Mouse (Mus musculus): ENCODE data around the gene Tex13a. TPM values are rescaled to one million over a fixed set of nuclear protein-coding genes. Genes with fewer than 3 reads are reported as not detected.

Tex13a gene
- not detected for total RNA-seq (2021)
- long read RNA-seq, experiment 1: 0 reads
- long read RNA-seq, experiment 2: 0 reads

GRCm38 (mm10) chrX:138209480-138209879, at the start of gene Tex13a:
Gene Tex13a (minus strand): TSS chrX:138209580.
- no peak for DNase-seq (ENCODE audit: low spot score)

DNA sequence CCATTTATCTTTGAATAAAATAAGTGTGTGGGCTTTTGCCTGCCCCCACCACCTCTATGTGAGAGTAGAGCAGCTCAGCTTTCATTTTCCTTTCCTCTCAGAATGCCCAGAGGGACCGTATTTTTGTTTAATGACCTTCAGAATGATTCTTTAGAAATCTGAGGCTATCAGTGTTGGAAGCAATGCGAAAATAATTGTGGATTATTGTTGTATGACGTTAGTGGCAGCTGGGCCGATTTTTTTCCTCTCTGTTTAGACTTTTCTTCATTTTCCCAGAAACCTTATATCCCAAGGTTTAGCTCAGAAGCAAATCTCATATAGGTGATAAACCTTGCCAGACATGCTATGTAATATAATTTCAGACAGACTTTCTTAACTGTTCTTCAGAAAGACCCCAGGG, 25.2 kb upstream of the Tex13a start:
- DNase-seq (ENCODE audit: low spot score): no peak

GRCm38 (mm10) chrX:138170146-138170545, 39.2 kb downstream of the Tex13a start:
- DNase-seq (ENCODE audit: low spot score): no peak

Measured in gastrocnemius, adult 18-20 months (tissue).